Mouse (Mus musculus) MEL (cell line): ENCODE results near the gene Pdzd7. TPM values are rescaled to one million over a fixed set of nuclear protein-coding genes. Genes with fewer than 3 reads are reported as not detected.
"Not testable (repeated sequence)": the region's sequence is repeated elsewhere in the genome, so short reads cannot be mapped to it uniquely, and the experiment has no call there.

Source experiments
- DNase-seq: peaks from one replicate; pipeline ENCODE4 v3.0.0; 2011; ENCODE audit warnings: low read depth, low spot score
- H3K27ac ChIP-seq: 2 replicates; pipeline ENCODE4 v1.5.1; 2012; ENCODE audit warnings: low read depth, mild to moderate bottlenecking, control low read depth, low read length, moderate library complexity; ENCODE audit not compliant: control insufficient read depth
- H3K27me3 ChIP-seq, 2 experiments: fragments of 150-350 bp in 1 of 2; sonication (generic) in 1 of 2; 2 replicates each; pipeline ENCODE4 v1.6.1; 2012; ENCODE audit warnings: low read length in 2 of 2, mild to moderate bottlenecking in 2 of 2, improper control_type of control experiment in 1 of 2, moderate library complexity in 1 of 2; ENCODE audit not compliant: insufficient read depth in 2 of 2, control insufficient read depth in 1 of 2
- H3K36me3 ChIP-seq, 2 experiments: 2 replicates each; pipeline ENCODE4 v1.6.1; 2012 to 2014; ENCODE audit warnings: low read length in 2 of 2, improper control_type of control experiment in 1 of 2, inconsistent platforms in 1 of 2, mild to moderate bottlenecking in 1 of 2; ENCODE audit not compliant: insufficient read depth in 2 of 2, control insufficient read depth in 1 of 2
- H3K4me1 ChIP-seq, 2 experiments: fragments of 150-350 bp in 1 of 2; sonication (generic) in 1 of 2; 2 replicates each; pipeline ENCODE4 v1.6.1; 2012; ENCODE audit warnings: low read length in 2 of 2, improper control_type of control experiment in 1 of 2, mild to moderate bottlenecking in 1 of 2; ENCODE audit not compliant: insufficient read depth in 2 of 2, control insufficient read depth in 1 of 2
- H3K4me3 ChIP-seq, 2 experiments: fragments of 150-350 bp in 1 of 2; sonication (generic) in 1 of 2; 2 replicates each; pipeline ENCODE4 v1.5.1; 2012; ENCODE audit warnings: low read depth in 2 of 2, low read length in 2 of 2, mild to moderate bottlenecking in 2 of 2, moderate library complexity in 2 of 2, control low read depth in 1 of 2, improper control_type of control experiment in 1 of 2; ENCODE audit not compliant: control insufficient read depth in 1 of 2, insufficient read depth in 1 of 2
- H3K79me2 ChIP-seq: 2 replicates; pipeline ENCODE4 v1.6.1; 2012; ENCODE audit warnings: mild to moderate bottlenecking, low read length, moderate library complexity; ENCODE audit not compliant: control insufficient read depth, poor library complexity, insufficient read depth
- H3K9ac ChIP-seq: 2 replicates; pipeline ENCODE4 v1.6.1; 2012; ENCODE audit warnings: low read depth, mild to moderate bottlenecking, control low read depth, low read length, moderate library complexity; ENCODE audit not compliant: control insufficient read depth, poor library complexity, severe bottlenecking
- H3K9me3 ChIP-seq: fragments of 150-350 bp; sonication (generic); replicated peaks from 2 replicates; pipeline ENCODE4 v1.6.1; 2012; ENCODE audit warnings: mild to moderate bottlenecking, low read length, improper control_type of control experiment, moderate library complexity; ENCODE audit not compliant: insufficient read depth
- BHLHE40 ChIP-seq: IDR thresholded peaks from 2 replicates; pipeline ENCODE4 v1.6.1; 2012; ENCODE audit warnings: low read depth, mild to moderate bottlenecking, inconsistent platforms, low read length, improper control_type of control experiment, borderline replicate concordance
- CHD1 ChIP-seq: IDR thresholded peaks from 2 replicates; pipeline ENCODE4 v1.6.1; 2012; ENCODE audit warnings: low read depth, mild to moderate bottlenecking, inconsistent platforms, low read length, improper control_type of control experiment
- CHD2 ChIP-seq: IDR thresholded peaks from 2 replicates; pipeline ENCODE4 v1.6.1; 2011; ENCODE audit warnings: low read length, improper control_type of control experiment
- CTCF ChIP-seq, 3 experiments: IDR thresholded peaks in 2 of 3; conservative IDR thresholded peaks in 1 of 3; 2 replicates each; pipeline ENCODE4 v1.5.1; 2011 to 2012; ENCODE audit warnings: low read length in 3 of 3, low read depth in 2 of 3, mild to moderate bottlenecking in 2 of 3, improper control_type of control experiment in 1 of 3, inconsistent platforms in 1 of 3, mixed read lengths in 1 of 3, moderate library complexity in 1 of 3; ENCODE audit not compliant: control insufficient read depth in 1 of 3, insufficient read depth in 1 of 3, poor library complexity in 1 of 3, severe bottlenecking in 1 of 3
- GABPA ChIP-seq: IDR thresholded peaks from 2 replicates; pipeline ENCODE4 v1.6.1; 2012; ENCODE audit warnings: low read depth, mild to moderate bottlenecking, inconsistent platforms, low read length, improper control_type of control experiment, moderate library complexity
- HCFC1 ChIP-seq: IDR thresholded peaks from 2 replicates; pipeline ENCODE4 v1.6.1; 2012; ENCODE audit warnings: low read depth, mild to moderate bottlenecking, inconsistent platforms, low read length, improper control_type of control experiment, moderate library complexity
- MAFK ChIP-seq: IDR thresholded peaks from 2 replicates; pipeline ENCODE4 v1.6.1; 2011; ENCODE audit warnings: low read depth, mild to moderate bottlenecking, low read length, improper control_type of control experiment, borderline replicate concordance
- MXI1 ChIP-seq: IDR thresholded peaks from 2 replicates; pipeline ENCODE4 v1.6.1; 2011; ENCODE audit warnings: mild to moderate bottlenecking, low read depth, low read length, improper control_type of control experiment
- POLR2A ChIP-seq, 2 experiments: IDR thresholded peaks; 2 replicates each; pipeline ENCODE4 v1.6.1; 2011 to 2012; ENCODE audit warnings: low read length in 2 of 2, mild to moderate bottlenecking in 2 of 2, control low read depth in 1 of 2, improper control_type of control experiment in 1 of 2, low read depth in 1 of 2, moderate library complexity in 1 of 2; ENCODE audit not compliant: control insufficient read depth in 1 of 2, insufficient read depth in 1 of 2, poor library complexity in 1 of 2
- RAD21 ChIP-seq: IDR thresholded peaks from 2 replicates; pipeline ENCODE4 v1.6.1; 2011; ENCODE audit warnings: mild to moderate bottlenecking, low read depth, low read length, improper control_type of control experiment
- SMC3 ChIP-seq: IDR thresholded peaks from 2 replicates; pipeline ENCODE4 v1.6.1; 2011; ENCODE audit warnings: low read depth, low read length, improper control_type of control experiment
- USF1 ChIP-seq: IDR thresholded peaks from 2 replicates; pipeline ENCODE4 v1.6.1; 2014; ENCODE audit warnings: low read depth, mild to moderate bottlenecking, inconsistent platforms, low read length, improper control_type of control experiment, moderate library complexity
- ZC3H11A ChIP-seq: IDR thresholded peaks from 2 replicates; pipeline ENCODE4 v1.6.1; 2012; ENCODE audit warnings: low read depth, mild to moderate bottlenecking, inconsistent platforms, low read length, improper control_type of control experiment
- ZKSCAN1 ChIP-seq: IDR thresholded peaks from 2 replicates; pipeline ENCODE4 v1.6.1; 2012; ENCODE audit warnings: low read depth, mild to moderate bottlenecking, inconsistent platforms, low read length, improper control_type of control experiment, moderate library complexity
- polyA plus RNA-seq, 2 experiments: library from polyadenylated mRNA; stranded (reverse) in 1 of 2; unstranded in 1 of 2; fragments of >175 nt in 1 of 2; fragments of >200 nt in 1 of 2; gene quantifications; 2 replicates each; pipeline versions ENCODE4 v1.2.1 to v1.2.4; 2012; ENCODE audit warnings: low replicate concordance in 2 of 2, low read depth in 1 of 2; ENCODE audit not compliant: insufficient read length in 2 of 2, insufficient read depth in 1 of 2, missing spikeins in 1 of 2
- total RNA-seq: library from RNA; depleted of rRNA; stranded (reverse); fragments of 300-350 nt; gene quantifications from 2 replicates; pipeline ENCODE4 v1.2.3, GENCODE M21; 2012

The Pdzd7 gene
- total and polyA plus RNA-seq, 3 experiments, result 0.08 to 0.56 TPM; not detected in 1

DNA sequence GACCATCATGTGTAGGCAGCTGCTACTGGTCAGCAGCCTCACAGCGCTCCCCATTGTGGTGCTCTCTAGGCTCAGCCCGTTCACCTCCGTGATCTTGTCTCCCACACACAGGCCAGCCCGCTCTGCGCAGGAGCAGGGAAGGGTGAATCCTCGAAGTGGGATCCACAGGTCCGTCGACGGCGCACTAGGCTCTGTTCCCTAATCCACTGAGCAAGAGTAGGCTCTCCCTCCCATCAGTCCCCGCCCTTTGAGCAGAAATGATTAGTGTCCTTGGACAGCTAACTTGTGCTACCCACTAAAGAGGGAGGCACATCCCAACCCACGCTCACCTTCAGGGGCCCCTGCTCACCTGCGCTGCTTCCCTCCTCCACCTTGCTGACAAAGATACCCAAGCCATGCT is 5.3 kb downstream of the Pdzd7 start:
- H3K27ac ChIP-seq, result no peak overlapping the region
- no peaks in the 10 kb centered on the region for H3K4me1 ChIP-seq
- no peak for DNase-seq
- H3K4me3 ChIP-seq, result no peak overlapping the region
- H3K79me2 ChIP-seq, result no peaks in the 10 kb centered on the region
- H3K27me3 ChIP-seq, result peaks cover 10 to 11% of the 10 kb centered on the region in 2 experiments
- no peaks in the 10 kb centered on the region for H3K36me3 ChIP-seq
- TF ChIP-seq RAD21, result no peak
- TF ChIP-seq BHLHE40, result no peak
- TF ChIP-seq HCFC1, result no peak
- no peak for TF ChIP-seq CHD2
- no peak for TF ChIP-seq CHD1
- no peak for TF ChIP-seq USF1
- no peak for TF ChIP-seq ZKSCAN1
- TF ChIP-seq MAFK, result no peak
- no peak for TF ChIP-seq POLR2A (IDR thresholded peaks at IDR 0.05; ENCODE audit: control insufficient read depth in 1 of 2, insufficient read depth in 1 of 2, low read depth in 1 of 2, low read length in 2 of 2, poor library complexity in 1 of 2)
- no peaks in the 10 kb centered on the region for H3K9me3 ChIP-seq
- no peak overlapping the region for H3K9ac ChIP-seq

DNA sequence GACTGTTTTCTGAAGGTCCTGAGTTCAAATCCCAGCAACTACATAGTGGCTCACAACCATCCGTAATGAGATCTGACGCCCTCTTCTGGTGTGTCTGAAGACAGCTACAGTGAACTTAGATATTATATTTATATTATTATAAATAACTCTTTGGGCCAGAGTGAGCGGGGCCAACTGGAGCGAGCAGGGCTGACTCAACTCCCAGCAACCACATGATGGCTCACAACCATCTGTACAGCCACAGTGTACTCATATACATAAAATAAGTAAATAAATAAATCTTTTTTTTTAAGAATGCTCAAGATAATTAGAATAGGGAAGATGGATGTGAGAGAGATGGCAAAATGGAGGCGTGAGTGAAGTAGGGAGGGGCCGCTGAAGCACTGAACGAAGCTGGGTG is 7.3 kb downstream of the Pdzd7 start:
- H3K27ac ChIP-seq, H3K27me3 ChIP-seq: not testable (repeated sequence)

DNA sequence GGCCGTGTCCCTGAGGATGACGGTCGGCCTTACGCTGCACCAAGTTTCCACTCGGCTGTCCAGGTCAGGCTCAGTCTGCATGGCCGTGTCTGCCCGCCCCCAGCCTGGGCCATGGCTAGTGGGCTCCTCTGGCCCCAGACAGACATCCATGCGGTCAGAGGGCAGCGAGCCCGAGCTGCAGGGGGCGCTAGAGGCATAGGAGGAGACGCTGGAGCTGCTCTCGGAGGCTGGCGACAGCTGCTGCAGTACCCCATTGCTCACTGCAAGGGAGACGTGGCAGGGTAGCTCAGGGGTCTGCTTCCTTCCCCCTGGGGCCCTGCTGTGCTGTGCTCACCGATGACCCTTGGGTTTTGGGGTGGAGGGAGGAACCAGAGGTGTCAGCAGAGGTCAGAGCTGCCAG is 8.7 kb downstream of the Pdzd7 start:
- Histone ChIP-seq H3K79me2 (no peaks in the 10 kb centered on the region), H3K4me3 (no peak overlapping the region), H3K9ac (no peak overlapping the region)
- TF ChIP-seq ZC3H11A (peak; percentile 56), GABPA (no peak), CTCF (IDR thresholded peaks at IDR 0.05 in 2 of 3, conservative IDR thresholded peaks at IDR 0.05 in 1 of 3; ENCODE audit: control insufficient read depth in 1 of 3, insufficient read depth in 1 of 3, low read depth in 2 of 3, low read length in 3 of 3, poor library complexity in 1 of 3, severe bottlenecking in 1 of 3) (peak; percentile 74 to 90 (median 75)), RAD21 (peak; percentile 59), MXI1 (no peak), SMC3 (peak; percentile 66)
- TF ChIP-seq, all 39 proteins: peak for 4
- DNase-seq, result peak; percentile 72
- H3K9me3 ChIP-seq, result no peaks in the 10 kb centered on the region
- H3K36me3 ChIP-seq, result peaks cover 0 to 7% of the 10 kb centered on the region in 2 experiments; a peak in 2 of 4 replicates
- peaks cover 7 to 9% of the 10 kb centered on the region in 2 experiments for H3K27me3 ChIP-seq
- peaks cover 8 to 11% of the 10 kb centered on the region in 2 experiments for H3K4me1 ChIP-seq
- H3K27ac ChIP-seq, result no peak overlapping the region

More for the DNA sequence above, 7.3 kb downstream of the Pdzd7 start:
- not testable (repeated sequence) for H3K4me3 ChIP-seq, DNase-seq, H3K9ac ChIP-seq, H3K79me2 ChIP-seq, H3K9me3 ChIP-seq, H3K4me1 ChIP-seq, H3K36me3 ChIP-seq
